Mouse (Mus musculus) embryonic fibroblast, embryonic 13.5 days (primary cell): ENCODE results near the gene Mcrip2.

ENCODE experiments used
- CTCF ChIP-seq: IDR thresholded peaks from 2 replicates; pipeline ENCODE4 v1.5.1; 2011; ENCODE audit warnings: mild to moderate bottlenecking, control low read depth, low read length, moderate library complexity, borderline replicate concordance; ENCODE audit not compliant: insufficient read depth
- POLR2A ChIP-seq: IDR thresholded peaks from 2 replicates; pipeline ENCODE4 v1.6.1; 2011; ENCODE audit warnings: low read depth, mild to moderate bottlenecking, control low read depth, low read length, moderate library complexity

DNA sequence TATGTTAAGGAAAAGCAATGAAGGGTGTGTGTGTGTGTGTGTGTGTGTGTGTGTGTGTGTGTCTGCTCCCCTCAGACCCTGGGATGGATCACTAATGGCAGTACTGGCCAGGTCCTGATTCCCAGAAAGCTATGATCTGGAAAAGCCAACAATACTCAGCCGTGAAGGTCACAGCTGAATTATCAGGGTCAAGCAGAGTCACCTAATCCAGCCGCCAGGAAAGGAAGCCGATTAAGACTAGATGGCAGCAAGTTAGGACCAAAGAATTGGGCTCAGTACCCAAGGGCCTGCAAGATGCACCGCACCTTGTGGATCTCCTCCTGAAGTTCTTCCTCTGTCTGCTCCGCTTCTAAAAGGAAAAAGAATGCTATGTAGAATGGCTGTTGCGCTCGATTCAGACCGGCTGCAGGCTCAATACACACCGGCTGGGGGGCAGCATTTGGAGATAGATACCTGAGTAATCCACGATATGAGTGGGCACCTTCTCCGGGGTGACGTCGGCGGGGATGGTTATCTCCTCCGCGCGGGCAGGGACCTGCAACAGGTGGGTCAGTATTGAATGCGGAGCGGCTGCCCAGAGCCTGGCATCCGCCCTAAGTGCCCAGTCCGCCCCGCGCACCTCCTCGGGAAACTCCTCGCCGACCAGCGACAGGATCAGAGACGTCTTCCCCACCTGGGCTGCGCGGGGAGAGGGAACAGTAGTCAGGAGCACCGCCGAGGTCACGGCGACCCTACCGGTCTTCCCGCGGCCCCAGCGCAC lies 24.7 kb downstream of the Mcrip2 start:
- TF ChIP-seq CTCF, result no peak
- TF ChIP-seq POLR2A, result no peak
